Mouse (Mus musculus) hindbrain, embryonic 14.5 days (tissue): ENCODE data around the gene Actn2. TPM values are rescaled to one million over a fixed set of nuclear protein-coding genes. Genes with fewer than 3 reads are reported as not detected.

ENCODE experiments used
- ATAC-seq: fragments of 200-750 bp; cut with Nextera tagmentation; 2 replicates; pipeline ENCODE4 v1.8.0; 2017; ENCODE audit warnings: moderate number of reproducible peaks, mild to moderate bottlenecking, moderate TSS enrichment, moderate library complexity; ENCODE audit not compliant: low FRiP score
- DNase-seq: peaks from one replicate; pipeline ENCODE4 v3.0.0-alpha.2; 2015; ENCODE audit warnings: low spot score
- H3K27ac ChIP-seq: fragments of 300-500 bp; sonication (generic); 2 replicates; pipeline ENCODE4 v1.5.1; 2014; ENCODE audit warnings: mild to moderate bottlenecking, moderate library complexity
- H3K27me3 ChIP-seq: fragments of 300-500 bp; sonication (generic); 2 replicates; pipeline ENCODE4 v1.6.1; 2014; ENCODE audit warnings: mild to moderate bottlenecking, low read length, mixed read lengths; ENCODE audit not compliant: control insufficient read depth, insufficient read depth
- H3K36me3 ChIP-seq: fragments of 300-500 bp; sonication (generic); replicated peaks from 2 replicates; pipeline ENCODE4 v1.6.1; 2014; ENCODE audit not compliant: control insufficient read depth, insufficient read depth
- H3K4me1 ChIP-seq: fragments of 300-500 bp; sonication (generic); replicated peaks from 2 replicates; pipeline ENCODE4 v1.6.1; 2014; ENCODE audit warnings: antibody characterized with exemption, low read length, mixed read lengths; ENCODE audit not compliant: control insufficient read depth, insufficient read depth
- H3K4me2 ChIP-seq: fragments of 300-500 bp; sonication (generic); replicated peaks from 2 replicates; pipeline ENCODE4 v1.6.1; 2014; ENCODE audit warnings: mild to moderate bottlenecking, moderate library complexity
- H3K4me3 ChIP-seq: fragments of 300-500 bp; sonication (generic); replicated peaks from 2 replicates; pipeline ENCODE4 v1.5.1; 2014; ENCODE audit warnings: mild to moderate bottlenecking, low read length
- H3K9ac ChIP-seq: fragments of 300-500 bp; sonication (generic); 2 replicates; pipeline ENCODE4 v1.6.1; 2014
- H3K9me3 ChIP-seq: fragments of 300-500 bp; sonication (generic); 2 replicates; pipeline ENCODE4 v1.6.1; 2016; ENCODE audit warnings: low read length; ENCODE audit not compliant: control insufficient read depth
- WGBS: fragments of 180-500 bp; shearing (Covaris S2); extraction: QIAGEN DNeasy Blood & Tissue Kit; methylation state at CpG from one replicate; pipeline ENCODE4 v1.1.7; 2014; 5-methylcytosine and 5-hydroxymethylcytosine counted together
- polyA plus RNA-seq: library from polyadenylated mRNA; unstranded; fragments of >200 nt; fragmentation: Nextera tagmentation; extraction: Ambion mirVana; gene quantifications from 2 replicates; pipeline ENCODE4 v1.2.1, GENCODE M21; 2014

Gene Actn2
- polyA plus RNA-seq, 1 experiment from 2014 or later, result 3.2 TPM

DNA sequence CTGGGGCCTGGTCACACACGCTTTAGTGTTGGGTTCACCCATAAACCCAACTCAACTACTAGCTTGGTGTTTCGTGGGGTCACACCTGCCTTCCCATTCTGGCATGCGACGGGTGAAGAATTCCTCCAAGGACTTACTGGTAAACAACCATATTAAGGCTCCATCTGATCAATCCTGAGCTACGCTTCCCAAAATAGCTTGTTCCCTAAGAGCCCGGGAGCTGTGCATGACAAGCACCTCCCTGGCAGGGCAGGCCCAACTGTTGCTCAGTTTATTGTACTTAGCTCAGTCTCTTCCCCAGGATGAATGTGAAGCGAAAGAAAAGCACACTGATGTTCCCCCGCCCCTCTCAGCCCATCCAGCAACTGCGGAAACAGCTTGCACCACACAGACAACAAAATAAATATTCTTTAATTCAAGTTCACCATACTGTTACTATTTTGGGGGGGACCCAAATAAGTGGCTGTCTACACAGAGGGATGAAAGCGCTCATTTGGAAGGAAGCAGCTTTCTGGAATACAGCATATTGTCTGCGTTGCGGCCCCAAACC, 17.4 kb downstream of the Actn2 start:
- no peak for ATAC-seq
- Histone ChIP-seq H3K4me2 (no peak overlapping the region), H3K27me3 (no peaks in the 10 kb centered on the region), H3K4me3 (no peak overlapping the region), H3K9ac (no peak overlapping the region), H3K27ac (no peak overlapping the region), H3K36me3 (no peaks in the 10 kb centered on the region), H3K4me1 (no peaks in the 10 kb centered on the region), H3K9me3 (no peaks in the 10 kb centered on the region)
- no peak for DNase-seq
- WGBS, result 86% methylated on average over 12 of the region's 12 CpGs

DNA sequence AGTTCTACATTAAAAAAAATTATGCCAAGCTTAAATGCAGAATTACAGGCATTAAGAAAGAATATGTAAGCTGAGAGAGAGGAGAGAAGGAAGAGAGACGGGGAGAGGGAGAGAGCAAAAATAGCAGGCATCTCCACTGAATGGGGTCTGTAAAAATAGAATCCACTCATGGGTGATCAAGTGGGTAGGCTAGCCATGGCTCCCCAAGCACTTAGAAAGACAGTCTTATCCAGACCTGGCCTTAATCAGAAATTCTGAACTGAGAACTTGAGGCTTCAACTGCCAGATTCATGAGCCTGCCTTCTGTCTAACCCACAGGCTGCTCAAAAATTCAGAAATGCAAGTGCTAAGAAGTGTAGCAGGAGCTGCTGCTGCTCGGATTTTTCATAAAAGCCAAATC, 20.4 kb downstream of the Actn2 start:
- Histone ChIP-seq H3K4me2 (no peak overlapping the region), H3K27me3 (no peaks in the 10 kb centered on the region), H3K27ac (no peak overlapping the region), H3K36me3 (no peaks in the 10 kb centered on the region), H3K9ac (no peak overlapping the region), H3K4me3 (no peak overlapping the region), H3K9me3 (no peaks in the 10 kb centered on the region), H3K4me1 (no peaks in the 10 kb centered on the region)
- 81% methylated on average over 2 of the region's 2 CpGs for WGBS
- ATAC-seq (no peak), DNase-seq (no peak)

DNA sequence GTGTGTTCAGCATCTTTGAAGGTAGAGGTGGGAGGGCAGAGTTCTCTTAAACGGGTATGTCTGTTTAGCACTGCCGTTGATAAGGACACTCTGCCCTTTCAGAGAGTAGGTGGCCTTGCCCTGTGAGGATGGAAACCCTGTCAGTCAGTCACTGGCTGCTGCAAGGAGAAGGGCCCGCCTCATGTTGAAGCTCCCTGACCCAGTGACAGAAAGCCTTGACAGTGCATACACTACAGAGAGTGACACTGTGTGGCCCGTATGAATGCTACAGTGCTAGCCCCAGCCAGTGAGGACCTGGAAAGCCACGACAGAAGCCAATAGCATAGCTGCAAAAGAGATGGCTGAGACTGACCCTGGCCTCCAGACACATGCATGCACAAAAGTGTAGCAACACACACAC, 22.5 kb downstream of the Actn2 start:
- no peak overlapping the region for H3K4me2 ChIP-seq
- H3K9ac ChIP-seq, result no peak overlapping the region
- no peak overlapping the region for H3K27ac ChIP-seq
- no peak overlapping the region for H3K4me3 ChIP-seq
- no peaks in the 10 kb centered on the region for H3K4me1 ChIP-seq
- DNase-seq (no peak), ATAC-seq (no peak)
- no peaks in the 10 kb centered on the region for H3K9me3 ChIP-seq
- no peaks in the 10 kb centered on the region for H3K36me3 ChIP-seq
- 82% methylated on average over 5 of the region's 5 CpGs for WGBS
- H3K27me3 ChIP-seq, result no peaks in the 10 kb centered on the region

DNA sequence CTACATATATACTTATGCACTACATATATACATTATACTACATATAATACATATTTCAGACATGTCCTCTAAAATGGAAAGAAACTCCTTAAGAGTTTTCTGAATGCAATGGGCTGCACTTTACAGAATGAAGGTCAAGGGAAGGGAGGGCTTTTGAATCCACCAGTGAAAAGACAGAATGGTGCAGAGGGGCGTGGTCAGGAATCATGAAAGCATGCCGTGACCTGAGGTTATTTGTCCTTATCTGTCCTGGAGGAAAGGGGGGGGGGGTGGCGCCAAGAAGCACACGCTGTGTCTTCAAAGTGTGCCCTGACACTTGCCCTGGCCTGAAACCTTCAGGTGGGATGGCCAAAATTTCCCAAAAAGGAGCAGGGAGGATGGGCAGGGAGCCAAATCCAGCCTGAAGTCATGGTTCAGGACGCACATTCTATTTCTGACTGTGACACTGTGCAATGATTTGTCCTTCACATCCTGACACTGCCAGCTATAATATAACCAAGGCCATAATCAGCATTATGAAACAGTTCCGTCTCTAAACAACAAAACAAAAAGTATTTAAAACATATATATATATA, 23.3 kb downstream of the Actn2 start:
- Histone ChIP-seq H3K4me2 (no peak overlapping the region), H3K27me3 (no peaks in the 10 kb centered on the region), H3K36me3 (no peaks in the 10 kb centered on the region), H3K27ac (no peak overlapping the region), H3K4me1 (no peaks in the 10 kb centered on the region), H3K9me3 (no peaks in the 10 kb centered on the region), H3K4me3 (no peak overlapping the region), H3K9ac (no peak overlapping the region)
- ATAC-seq (no peak), DNase-seq (no peak)
- 74% methylated on average over 6 of the region's 6 CpGs for WGBS

DNA sequence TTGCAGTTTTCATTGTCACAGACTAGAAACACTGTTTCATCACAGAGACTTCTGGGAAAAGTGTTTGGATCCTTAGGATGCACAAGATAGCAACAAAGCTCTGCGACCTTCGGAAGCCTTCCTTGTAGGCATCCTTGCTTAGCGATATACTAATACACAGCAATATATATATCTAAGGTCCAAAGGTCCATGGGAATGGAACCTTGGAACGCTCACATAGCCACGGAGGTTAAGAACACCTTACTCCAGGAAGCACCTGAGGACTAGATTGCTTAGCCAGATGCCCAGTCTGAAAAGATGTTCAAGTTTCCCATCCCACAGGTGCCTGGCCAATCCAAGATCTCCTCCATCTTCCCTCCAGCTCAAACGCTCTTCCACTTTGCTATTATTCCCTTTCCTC, 26.4 kb downstream of the Actn2 start:
- no peak for ATAC-seq
- no peak overlapping the region for H3K4me3 ChIP-seq
- 93% methylated on average over 6 of the region's 6 CpGs for WGBS

DNA sequence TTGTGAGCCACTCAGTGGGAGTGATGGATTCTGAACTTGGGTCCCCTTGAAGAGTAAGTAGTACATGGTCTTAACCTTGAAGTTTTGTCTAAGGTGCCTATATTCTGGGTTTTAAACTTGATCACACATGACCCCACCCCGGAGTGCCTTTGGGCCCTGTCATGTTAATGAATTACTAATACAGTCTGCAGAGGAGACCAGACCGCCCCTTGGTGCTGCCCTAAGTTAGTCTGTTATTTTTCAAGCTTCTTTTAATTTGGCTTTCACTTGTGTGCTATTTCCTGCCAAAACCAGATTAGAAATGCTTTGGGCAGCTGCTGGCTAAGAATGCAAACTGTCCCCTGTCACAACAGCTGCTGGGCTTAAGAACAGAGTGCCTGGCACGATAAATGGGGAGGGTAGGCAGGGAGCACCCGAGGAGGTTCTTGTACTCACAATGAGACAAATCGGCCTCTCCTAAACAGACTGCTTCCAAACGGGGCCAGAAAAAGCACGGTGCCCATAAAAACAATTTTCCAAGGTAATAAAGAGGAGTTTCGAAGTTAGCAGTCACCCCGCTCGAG, 28.5 kb downstream of the Actn2 start:
- no peaks in the 10 kb centered on the region for H3K4me1 ChIP-seq
- H3K27ac ChIP-seq, result no peak overlapping the region
- no peak overlapping the region for H3K9ac ChIP-seq
- DNase-seq (no peak), ATAC-seq (0 out of 2 replicates have a peak, but pooled peaks have one; percentile 31)
- H3K9me3 ChIP-seq, result no peaks in the 10 kb centered on the region
- WGBS, result 73% methylated on average over 10 of the region's 10 CpGs
- no peak overlapping the region for H3K4me3 ChIP-seq
- H3K36me3 ChIP-seq, result no peaks in the 10 kb centered on the region
- H3K4me2 ChIP-seq, result no peak overlapping the region
- no peaks in the 10 kb centered on the region for H3K27me3 ChIP-seq

More for the DNA sequence above, 26.4 kb downstream of the Actn2 start:
- H3K27ac ChIP-seq, result no peak overlapping the region
- no peak overlapping the region for H3K9ac ChIP-seq
- H3K27me3 ChIP-seq, result no peaks in the 10 kb centered on the region
- H3K4me2 ChIP-seq, result no peak overlapping the region
- no peak for DNase-seq
- no peaks in the 10 kb centered on the region for H3K9me3 ChIP-seq
- H3K4me1 ChIP-seq, result no peaks in the 10 kb centered on the region
- no peaks in the 10 kb centered on the region for H3K36me3 ChIP-seq

DNA sequence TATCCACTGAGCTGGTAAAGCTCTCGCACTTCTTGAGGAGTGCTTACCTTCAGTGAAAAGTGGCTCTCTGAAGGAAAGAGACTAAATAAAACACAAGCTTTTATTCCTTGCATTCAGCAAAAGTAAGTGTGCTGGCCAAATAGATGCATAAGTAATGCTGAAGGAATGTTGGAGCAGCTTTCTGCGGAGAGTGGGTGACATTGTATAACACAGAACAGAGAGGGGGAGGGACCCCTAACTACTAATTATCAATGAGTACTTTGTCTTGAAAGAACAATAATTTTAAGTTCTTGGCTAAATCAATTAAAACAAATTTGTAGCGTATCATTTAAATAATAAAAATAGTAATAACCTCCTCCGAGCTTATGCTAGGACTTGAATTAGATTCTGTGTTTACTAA, 29.2 kb downstream of the Actn2 start:
- H3K36me3 ChIP-seq, result no peaks in the 10 kb centered on the region
- 92% methylated on average over 4 of the region's 4 CpGs for WGBS
- no peaks in the 10 kb centered on the region for H3K27me3 ChIP-seq
- ATAC-seq, result no peak
- no peaks in the 10 kb centered on the region for H3K9me3 ChIP-seq
- H3K4me1 ChIP-seq, result no peaks in the 10 kb centered on the region
- DNase-seq, result no peak
- no peak overlapping the region for H3K9ac ChIP-seq
- no peak overlapping the region for H3K27ac ChIP-seq
- H3K4me2 ChIP-seq, result no peak overlapping the region
- no peak overlapping the region for H3K4me3 ChIP-seq

DNA sequence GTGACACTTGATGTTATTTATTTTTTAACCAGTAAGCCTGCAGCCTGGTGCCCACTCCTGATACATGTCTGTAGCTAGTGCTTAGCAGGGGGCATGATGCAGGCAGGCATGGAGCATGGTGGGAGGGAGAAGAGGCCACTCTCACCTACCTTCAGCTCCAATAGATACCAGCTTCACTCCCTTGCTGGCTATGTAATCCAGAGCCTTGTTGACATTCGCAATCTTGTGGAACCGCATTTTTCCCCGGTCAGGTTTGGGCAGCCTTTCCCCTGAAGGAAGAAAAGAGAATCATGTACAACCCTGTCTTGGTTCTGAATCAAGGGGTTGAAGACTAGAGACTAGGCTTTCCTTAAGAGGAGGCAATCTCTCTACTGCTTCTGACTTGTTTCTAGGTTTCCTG, 31.1 kb downstream of the Actn2 start:
- H3K27ac ChIP-seq, result no peak overlapping the region
- 97% methylated on average over 3 of the region's 3 CpGs for WGBS
- no peak overlapping the region for H3K4me2 ChIP-seq

DNA sequence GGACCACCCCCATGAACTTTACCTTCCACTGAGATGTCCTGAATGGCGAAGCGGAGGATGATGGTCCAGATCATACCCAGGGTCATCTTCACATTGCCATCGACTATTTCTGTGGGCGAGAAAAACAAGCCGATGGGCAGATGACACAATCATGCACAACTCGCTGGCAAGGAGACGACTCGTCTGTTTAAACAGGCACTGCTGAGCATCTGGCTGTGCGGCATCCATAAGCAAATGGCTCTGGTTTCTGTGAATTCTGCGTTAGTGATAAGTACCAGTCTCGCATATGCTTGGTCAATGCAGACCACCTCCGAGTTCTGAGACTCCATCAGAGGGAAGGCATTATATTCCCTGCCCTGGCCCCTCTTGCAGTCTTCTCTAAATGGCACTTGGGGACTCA, 31.7 kb downstream of the Actn2 start:
- H3K9ac ChIP-seq, result no peak overlapping the region
- WGBS, result 91% methylated on average over 12 of the region's 12 CpGs
- H3K36me3 ChIP-seq, result no peaks in the 10 kb centered on the region

More for the DNA sequence above, 31.1 kb downstream of the Actn2 start:
- no peak overlapping the region for H3K4me3 ChIP-seq
- no peaks in the 10 kb centered on the region for H3K9me3 ChIP-seq
- ATAC-seq (no peak), DNase-seq (no peak)
- no peaks in the 10 kb centered on the region for H3K36me3 ChIP-seq
- H3K27me3 ChIP-seq, result no peaks in the 10 kb centered on the region
- no peak overlapping the region for H3K9ac ChIP-seq
- no peaks in the 10 kb centered on the region for H3K4me1 ChIP-seq

More for the DNA sequence above, 31.7 kb downstream of the Actn2 start:
- DNase-seq, result no peak
- ATAC-seq, result no peak
- Histone ChIP-seq H3K27ac (no peak overlapping the region), H3K4me1 (no peaks in the 10 kb centered on the region), H3K4me2 (no peak overlapping the region), H3K27me3 (no peaks in the 10 kb centered on the region), H3K9me3 (no peaks in the 10 kb centered on the region), H3K4me3 (no peak overlapping the region)
